Comparison of ENCODE assay signal across 15 mouse cellular contexts in genomic region chr2:134460831-134461230, GRCm38 (mm10).
DNase-seq lines count a peak whose midpoint lies in the region; ATAC-seq and TF ChIP-seq lines count a peak whose summit lies in the region.
"Had no signal": no experiment of that assay in that cellular context is flagged by ENCODE, and none has a peak within 500 bp of the region (broad histone marks: within the 10 kb centered on the region; RNA-seq: fewer than 3 reads in every experiment).

No protein-coding gene starts in this region.

- H3K4me1 ChIP-seq in heart, embryonic 12.5 days (replicated peaks), result peaks cover 4% of the 10 kb centered on the region; the same call in 1 of the 2 replicates
- H3K4me1 ChIP-seq in thymus, adult 2 months (replicated peaks; ENCODE audit: control insufficient read depth, insufficient read depth, low read length), result no peaks in the 10 kb centered on the region
- H3K4me1 ChIP-seq: embryonic facial prominence, embryonic 12.5 days; heart, embryonic 13.5 days had no signal

- no peaks in the 10 kb centered on the region for H3K9me3 ChIP-seq in heart, embryonic 12.5 days (replicated peaks)
- H3K9me3 ChIP-seq: embryonic facial prominence, embryonic 12.5 days; forebrain, embryonic 15.5 days; heart, embryonic 13.5 days; hindbrain, embryonic 13.5 days; liver, embryonic 13.5 days had no signal

- no peak overlapping the region for H3K4me3 ChIP-seq in heart, embryonic 12.5 days
- H3K4me3 ChIP-seq in thymus, adult 2 months (ENCODE audit: control insufficient read depth, insufficient read depth, low read length), result no peak overlapping the region
- H3K4me3 ChIP-seq: embryonic facial prominence, embryonic 12.5 days; forebrain, embryonic 15.5 days; heart, embryonic 13.5 days; hindbrain, embryonic 13.5 days; liver, embryonic 13.5 days had no signal

- no peaks in the 10 kb centered on the region for H3K27me3 ChIP-seq in heart, embryonic 12.5 days (replicated peaks)
- H3K27me3 ChIP-seq in thymus, adult 2 months (ENCODE audit: control insufficient read depth, insufficient read depth, low read length), result no peaks in the 10 kb centered on the region
- H3K27me3 ChIP-seq: embryonic facial prominence, embryonic 12.5 days; forebrain, embryonic 15.5 days; heart, embryonic 13.5 days; hindbrain, embryonic 13.5 days; liver, embryonic 13.5 days had no signal

- no peaks in the 10 kb centered on the region for H3K36me3 ChIP-seq in heart, embryonic 12.5 days
- no peaks in the 10 kb centered on the region for H3K36me3 ChIP-seq in thymus, adult 2 months (ENCODE audit: control insufficient read depth, insufficient read depth, low read length)
- H3K36me3 ChIP-seq: embryonic facial prominence, embryonic 12.5 days; forebrain, embryonic 15.5 days; heart, embryonic 13.5 days; hindbrain, embryonic 13.5 days; liver, embryonic 13.5 days had no signal

- no peak for ATAC-seq in heart, embryonic 12.5 days (ENCODE audit: insufficient number of reproducible peaks, low FRiP score)
- ATAC-seq: forebrain, embryonic 15.5 days; intestine, postnatal 0 days had no signal

- TF ChIP-seq CTCF in thymus, adult 2 months (IDR thresholded peaks at IDR 0.05; ENCODE audit: borderline replicate concordance, control insufficient read depth, extremely low read depth, insufficient read depth, low read length, poor library complexity), result no peak

- WGBS in heart, embryonic 12.5 days, result 54% methylated on average over 5 of the region's 5 CpGs
- WGBS in thymus, adult 2 months, result 30% methylated on average over 5 of the region's 5 CpGs

- peak; percentile 8 for DNase-seq in adrenal gland, adult 2 months
- DNase-seq in adrenal gland, postnatal 25 days, result no peak
- peak; percentile 8 to 33 for DNase-seq in heart, adult 18-20 months
- DNase-seq in NIH3T3 (ENCODE audit: low read depth), result peak; percentile 83
- DNase-seq in lung, postnatal 25 days (ENCODE audit: low spot score), result peak; percentile 8
- no peak for DNase-seq in layer of hippocampus, adult 11-12 months (ENCODE audit: low spot score)
- DNase-seq in thymus, adult 2 months, result no peak
- DNase-seq: cerebellum, adult 9-11 months; liver, embryonic 13.5 days had no signal

- no peak overlapping the region for H3K4me2 ChIP-seq in heart, embryonic 12.5 days
- H3K4me2 ChIP-seq: embryonic facial prominence, embryonic 12.5 days; forebrain, embryonic 15.5 days; heart, embryonic 13.5 days; hindbrain, embryonic 13.5 days; liver, embryonic 13.5 days had no signal

- no peak overlapping the region for H3K27ac ChIP-seq in heart, embryonic 12.5 days (ENCODE audit: poor library complexity, severe bottlenecking)
- no peak overlapping the region for H3K27ac ChIP-seq in thymus, adult 2 months (ENCODE audit: control insufficient read depth, insufficient read depth, low read length)
- H3K27ac ChIP-seq: embryonic facial prominence, embryonic 12.5 days; forebrain, embryonic 15.5 days; heart, embryonic 13.5 days; hindbrain, embryonic 13.5 days; liver, embryonic 13.5 days had no signal

- no peak for TF ChIP-seq POLR2A in thymus, adult 2 months (IDR thresholded peaks at IDR 0.05; ENCODE audit: control insufficient read depth, extremely low read depth, insufficient read depth, low read length, poor library complexity)

- no peak overlapping the region for H3K9ac ChIP-seq in heart, embryonic 12.5 days
- H3K9ac ChIP-seq: embryonic facial prominence, embryonic 12.5 days; forebrain, embryonic 15.5 days; heart, embryonic 13.5 days; hindbrain, embryonic 13.5 days; liver, embryonic 13.5 days had no signal

Comparison
In these comparisons a context has a peak if more than half of its experiments do, and no peak if none do; other contexts are left out.
1. DNase-seq: peak in adrenal gland, adult 2 months (single experiment), heart, adult 18-20 months (2 of 2), NIH3T3 (single experiment) and lung, postnatal 25 days (single experiment); none in adrenal gland, postnatal 25 days (single experiment), layer of hippocampus, adult 11-12 months (single experiment) and thymus, adult 2 months (single experiment).